ENCODE assay signal across 9 mouse cellular contexts in the genomic region with DNA sequence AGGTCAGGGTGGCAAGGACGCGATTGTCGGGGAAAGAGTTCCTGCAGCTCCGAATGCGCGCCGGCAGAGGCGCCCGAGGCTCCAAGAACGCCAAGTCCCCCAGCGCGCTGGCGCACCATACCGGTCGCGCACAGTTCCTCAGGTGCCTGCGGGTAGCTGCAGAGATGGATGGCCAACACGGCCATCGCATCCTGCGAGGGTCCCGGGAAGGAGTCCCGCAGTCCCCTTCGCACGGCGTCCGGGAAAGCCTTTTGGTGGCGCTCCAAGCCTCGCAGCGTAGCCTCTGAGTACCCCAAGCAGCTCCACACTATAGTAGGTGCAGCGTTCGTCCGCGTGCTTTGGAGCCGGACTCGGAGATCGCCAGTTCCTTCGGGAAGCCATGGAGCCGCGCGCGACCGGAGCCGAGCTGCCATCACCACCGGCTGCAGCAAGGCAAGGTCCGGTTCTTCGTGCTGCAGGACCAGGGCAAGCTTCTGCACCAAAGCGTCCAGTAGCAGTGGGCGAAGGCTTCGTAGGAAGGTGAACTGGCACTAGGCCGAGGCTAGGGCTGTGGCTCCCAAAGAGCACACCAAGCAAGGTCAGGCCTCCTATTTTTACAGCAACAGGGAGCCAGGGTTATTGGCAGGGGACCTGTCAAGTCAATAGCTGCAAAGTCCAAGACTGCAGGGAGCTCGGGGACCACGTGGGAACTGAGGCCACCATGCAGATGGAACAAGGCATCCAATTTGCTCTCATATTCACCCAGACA. TPM values are rescaled to one million over a fixed set of nuclear protein-coding genes. Genes with fewer than 3 reads are reported as not detected.
DNase-seq lines count a peak whose midpoint lies in the region; ATAC-seq and TF ChIP-seq lines count a peak whose summit lies in the region.
"Had no signal": no experiment of that assay in that cellular context is flagged by ENCODE, and none has a peak within 500 bp of the region (broad histone marks: within the 10 kb centered on the region; RNA-seq: fewer than 3 reads in every experiment).

No protein-coding gene starts in this region.

- no peak overlapping the region for H3K4me3 ChIP-seq in kidney, adult 2 months (ENCODE audit: insufficient read depth, low read depth, low read length)
- H3K4me3 ChIP-seq in forebrain, postnatal 0 days (ENCODE audit: low read depth, low read length): peak overlapping the region; percentile 46
- peak overlapping the region; percentile 19; the same call in 1 of the 2 replicates for H3K4me3 ChIP-seq in liver, postnatal 0 days (ENCODE audit: low read depth, low read length)
- H3K4me3 ChIP-seq: myocyte had no signal

- WGBS in kidney, adult 2 months: 10% methylated on average over 52 of the region's 52 CpGs
- WGBS in forebrain, postnatal 0 days: 6% methylated on average over 52 of the region's 52 CpGs
- 9% methylated on average over 52 of the region's 52 CpGs for WGBS in liver, postnatal 0 days (ENCODE audit: insufficient replicate concordance)

- DNase-seq in kidney, adult 2 months: peak; percentile 36
- no peak for DNase-seq in kidney, adult 11 months
- peak; percentile 88 for DNase-seq in brain, adult 2 months (ENCODE audit: low read depth, low spot score)
- peak; percentile 79 for DNase-seq in forebrain, postnatal 0 days
- DNase-seq in kidney, adult 8-10 months: peak; percentile 11 to 26
- DNase-seq in liver, postnatal 0 days: peak; percentile 54
- peak; percentile 59 to 73 for DNase-seq in right cerebral cortex, postnatal 10 days (ENCODE audit: low spot score in 2 of 2)
- no peak for DNase-seq in gastrocnemius, adult 8-10 months (ENCODE audit: low spot score in 2 of 2)

- H3K4me1 ChIP-seq in kidney, adult 2 months (ENCODE audit: control insufficient read depth, insufficient read depth, low read length): no peaks in the 10 kb centered on the region
- H3K4me1 ChIP-seq in forebrain, postnatal 0 days (ENCODE audit: insufficient read depth): no peaks in the 10 kb centered on the region
- H3K4me1 ChIP-seq in liver, postnatal 0 days (ENCODE audit: insufficient read depth): peaks cover 7% of the 10 kb centered on the region

- H3K36me3 ChIP-seq in kidney, adult 2 months (ENCODE audit: control insufficient read depth, insufficient read depth, low read length): no peaks in the 10 kb centered on the region
- no peaks in the 10 kb centered on the region for H3K36me3 ChIP-seq in forebrain, postnatal 0 days (ENCODE audit: insufficient read depth)
- no peaks in the 10 kb centered on the region for H3K36me3 ChIP-seq in liver, postnatal 0 days (replicated peaks; ENCODE audit: insufficient read depth, low read length)

- no peak for TF ChIP-seq POLR2A in kidney, adult 2 months (IDR thresholded peaks at IDR 0.05; ENCODE audit: low read depth, low read length)

- peak; percentile 46; the same call in 1 of the 2 replicates for TF ChIP-seq CTCF in kidney, adult 2 months (conservative IDR thresholded peaks at IDR 0.05; ENCODE audit: insufficient read depth, insufficient read length, low read depth, low read length)
- peak; percentile 79 for TF ChIP-seq CTCF in forebrain, postnatal 0 days (IDR thresholded peaks at IDR 0.05; ENCODE audit: low read depth)
- peak; percentile 55 for TF ChIP-seq CTCF in liver, postnatal 0 days (IDR thresholded peaks at IDR 0.05; ENCODE audit: low read depth)

- H3K27me3 ChIP-seq in kidney, adult 2 months (replicated peaks; ENCODE audit: control insufficient read depth, insufficient read depth, low read length): no peaks in the 10 kb centered on the region
- H3K27me3 ChIP-seq in forebrain, postnatal 0 days (ENCODE audit: insufficient read depth, low read length): no peaks in the 10 kb centered on the region
- H3K27me3 ChIP-seq in liver, postnatal 0 days (ENCODE audit: insufficient read depth, low read length): peaks cover 21% of the 10 kb centered on the region

- peak overlapping the region; percentile 53 for H3K9ac ChIP-seq in forebrain, postnatal 0 days
- no peak overlapping the region for H3K9ac ChIP-seq in liver, postnatal 0 days (replicated peaks)

- peak overlapping the region; percentile 85 for H3K4me2 ChIP-seq in forebrain, postnatal 0 days (ENCODE audit: low read depth)
- peak overlapping the region; percentile 62 for H3K4me2 ChIP-seq in liver, postnatal 0 days (ENCODE audit: low read depth, low read length)

- no peak for TF ChIP-seq EP300 in liver, postnatal 0 days (IDR thresholded peaks at IDR 0.05; ENCODE audit: low read depth)

- peak; percentile 88 for ATAC-seq in forebrain, postnatal 0 days
- ATAC-seq in liver, postnatal 0 days: peak; percentile 65

- no peak overlapping the region for H3K27ac ChIP-seq in kidney, adult 2 months (ENCODE audit: insufficient read depth, low read depth, low read length)
- H3K27ac ChIP-seq in forebrain, postnatal 0 days (ENCODE audit: low read depth, low read length): no peak overlapping the region
- H3K27ac ChIP-seq in liver, postnatal 0 days (ENCODE audit: low read depth): no peak overlapping the region

- no peaks in the 10 kb centered on the region for H3K9me3 ChIP-seq in forebrain, postnatal 0 days (ENCODE audit: low read length)
- H3K9me3 ChIP-seq in liver, postnatal 0 days (ENCODE audit: low read length): no peaks in the 10 kb centered on the region

RNA-seq across cellular contexts. Expression of gene Dnajc7, which starts 20.4 kb away (rescaled TPM):
- polyA plus RNA-seq in kidney, adult 2 months (2012; rRNA removed): 30.0 and 45.6 TPM in 2 replicates
- 104 and 111 TPM in 2 replicates for total RNA-seq in forebrain, postnatal 0 days (2014; rRNA removed)
- polyA plus RNA-seq in forebrain, postnatal 0 days (2015; fragmentation: Nextera tagmentation; extraction: Ambion mirVana): 232 and 248 TPM in 2 replicates
- polyA plus RNA-seq in liver, postnatal 0 days (2015; fragmentation: Nextera tagmentation; extraction: Ambion mirVana): 45.1 and 49.1 TPM in 2 replicates
- total RNA-seq in gastrocnemius, adult 8-10 months (2022): 100 to 1,000 TPM in 2 of 4 experiments, 10 to 100 TPM in 2; 79.4 to 106 (median 95.5) TPM

RNA-seq across cellular contexts. Expression of gene Nkiras2, which starts 21.3 kb away (rescaled TPM):
- polyA plus RNA-seq in kidney, adult 2 months (2012; rRNA removed): 60.5 and 63.1 TPM in 2 replicates
- total RNA-seq in forebrain, postnatal 0 days (2014; rRNA removed): 83.0 and 100 TPM in 2 replicates
- 81.1 and 81.4 TPM in 2 replicates for polyA plus RNA-seq in forebrain, postnatal 0 days (2015; fragmentation: Nextera tagmentation; extraction: Ambion mirVana)
- 18.3 and 19.2 TPM in 2 replicates for polyA plus RNA-seq in liver, postnatal 0 days (2015; fragmentation: Nextera tagmentation; extraction: Ambion mirVana)
- 10 to 100 TPM; 18.1 to 18.9 (median 18.6) TPM for total RNA-seq in gastrocnemius, adult 8-10 months (2022)

RNA-seq across cellular contexts. Expression of gene Zfp385c, which starts 51.9 kb away (rescaled TPM):
- 0.14 and 0.34 TPM in 2 replicates for polyA plus RNA-seq in kidney, adult 2 months (2012; rRNA removed)
- total RNA-seq in forebrain, postnatal 0 days (2014; rRNA removed): 1.7 and 2.0 TPM in 2 replicates
- polyA plus RNA-seq in forebrain, postnatal 0 days (2015; fragmentation: Nextera tagmentation; extraction: Ambion mirVana): 0.40 and 1.0 TPM in 2 replicates
- not detected in 2 replicates for polyA plus RNA-seq in liver, postnatal 0 days (2015; fragmentation: Nextera tagmentation; extraction: Ambion mirVana)
- total RNA-seq in gastrocnemius, adult 8-10 months (2022): under 1 TPM in 2 of 4 experiments, not detected in 2; 0.11 to 0.58 TPM

Comparison
In these comparisons a context has a peak if more than half of its experiments do, and no peak if none do; other contexts are left out.
1. DNase-seq: peak in kidney, adult 2 months (single experiment), brain, adult 2 months (single experiment), forebrain, postnatal 0 days (single experiment), kidney, adult 8-10 months (2 of 2), liver, postnatal 0 days (single experiment) and right cerebral cortex, postnatal 10 days (2 of 2); none in kidney, adult 11 months (single experiment) and gastrocnemius, adult 8-10 months (0 of 2).
2. Peak in every context shown above with its lines, with median percentiles within 50 percentile points of each other: CTCF ChIP-seq.